ENCODE assay signal across 8 mouse cellular contexts in the genomic region with DNA sequence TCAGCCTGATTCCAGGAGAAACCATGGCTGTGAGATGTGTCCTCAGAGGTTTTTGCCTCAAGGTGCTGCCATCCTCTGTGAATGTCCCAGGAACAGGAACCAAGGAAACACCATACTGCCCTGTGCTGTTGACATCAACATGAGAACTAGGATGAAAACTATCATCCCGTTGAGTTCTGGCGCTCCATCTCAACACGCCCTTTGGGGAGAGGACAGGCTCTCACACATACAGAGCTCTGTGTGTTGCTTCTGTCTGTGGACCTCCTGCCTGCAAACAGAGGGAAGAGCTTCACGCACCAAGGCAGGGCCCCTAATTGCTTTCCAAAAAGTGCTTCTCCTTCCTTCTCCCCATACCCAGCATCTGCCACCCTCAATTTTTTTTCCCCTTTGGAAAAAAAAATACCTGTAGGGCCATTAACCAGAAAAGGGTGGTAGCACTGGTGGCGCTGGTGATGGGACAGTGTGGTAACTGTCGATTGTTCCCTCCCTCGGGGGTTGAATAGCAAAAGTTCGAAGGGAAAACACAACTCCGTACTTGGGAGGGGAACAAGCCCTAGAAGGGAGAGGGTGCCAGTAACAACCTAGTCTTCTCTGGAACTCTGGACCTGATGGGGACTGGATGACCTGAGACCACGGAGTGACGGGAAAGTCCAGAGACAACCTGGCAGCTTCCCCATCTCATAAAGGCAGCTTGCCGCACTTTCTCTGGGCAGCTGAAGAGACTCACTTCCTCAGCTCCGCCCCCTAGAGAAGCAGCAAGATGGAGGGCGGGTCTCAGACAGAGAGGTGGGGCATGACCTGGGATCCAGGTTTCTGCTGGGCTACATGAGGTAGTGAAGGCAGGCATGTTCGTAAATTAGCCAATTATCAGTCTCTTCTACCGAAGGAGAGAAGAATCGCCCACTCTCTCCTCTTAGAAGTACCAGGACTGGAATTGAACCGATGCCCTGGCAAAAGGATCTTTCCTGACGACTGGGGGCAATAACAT. TPM values are rescaled to one million over a fixed set of nuclear protein-coding genes. Genes with fewer than 3 reads are reported as not detected.
A peak's percentile ranks its signal among the peaks of the same experiment; 100 is the strongest.
DNase-seq lines count a peak whose midpoint lies in the region; ATAC-seq lines count a peak whose summit lies in the region.

No protein-coding gene starts in this region.

- H3K4me1 ChIP-seq in liver, embryonic 16.5 days (ENCODE audit: control insufficient read depth, low read depth, low read length), result peaks cover 55% of the 10 kb centered on the region

- intact Hi-C loops in heart, postnatal 10 days (cut with DNase I), result no loop called here

- DNase-seq in CD4-positive helper T cell, adult 2 months (ENCODE audit: low read depth, low spot score), result peak; percentile 94
- peak; percentile 27 for DNase-seq in NIH3T3 (ENCODE audit: low read depth)
- peak; percentile 34 to 43 for DNase-seq in heart, postnatal 10 days
- peak; percentile 72 to 78 for DNase-seq in spleen, postnatal 14 days (ENCODE audit: low spot score in 2 of 2)
- no peak for DNase-seq in frontal cortex, postnatal 36 days (ENCODE audit: low spot score in 2 of 2)
- no peak for DNase-seq in left cerebral cortex, adult 11 months (ENCODE audit: low spot score)
- no peak for DNase-seq in cerebellum, postnatal 14 days

- 13% methylated on average over 19 of the region's 19 CpGs for WGBS in liver, embryonic 16.5 days (ENCODE audit: insufficient replicate concordance)

- peak overlapping the region; percentile 99 for H3K27ac ChIP-seq in liver, embryonic 16.5 days (ENCODE audit: low read length)

- peak overlapping the region; percentile 85 for H3K4me2 ChIP-seq in liver, embryonic 16.5 days (ENCODE audit: low read depth, low read length)

- H3K27me3 ChIP-seq in liver, embryonic 16.5 days (ENCODE audit: control insufficient read depth, insufficient read depth, low read depth, low read length), result no peaks in the 10 kb centered on the region

- H3K4me3 ChIP-seq in liver, embryonic 16.5 days (ENCODE audit: low read depth, low read length), result peak overlapping the region; percentile 59

- no peaks in the 10 kb centered on the region for H3K9me3 ChIP-seq in liver, embryonic 16.5 days (replicated peaks; ENCODE audit: control insufficient read depth, low read length)

- peak overlapping the region; percentile 77 for H3K9ac ChIP-seq in liver, embryonic 16.5 days (ENCODE audit: low read depth, low read length)

- H3K36me3 ChIP-seq in liver, embryonic 16.5 days (ENCODE audit: control insufficient read depth, insufficient read depth), result peaks cover 13% of the 10 kb centered on the region

- peak; percentile 65 for ATAC-seq in liver, embryonic 16.5 days (ENCODE audit: low read depth)

RNA-seq across cellular contexts. Expression of a gene that starts 11.1 kb away (rescaled TPM):
- 10 to 100 TPM; 50.5 to 56.9 TPM for total RNA-seq in heart, postnatal 10 days (2021)
- 180 and 196 TPM in 2 replicates for polyA plus RNA-seq in liver, embryonic 16.5 days (2015; fragmentation: Nextera tagmentation; extraction: Ambion mirVana)

RNA-seq across cellular contexts. Expression of a gene that starts 11.9 kb away (rescaled TPM):
- total RNA-seq in heart, postnatal 10 days (2021), result under 1 TPM; 0.15 to 0.31 TPM
- polyA plus RNA-seq in liver, embryonic 16.5 days (2015; fragmentation: Nextera tagmentation; extraction: Ambion mirVana), result 1.7 and 2.7 TPM in 2 replicates

RNA-seq across cellular contexts. Expression of a gene that starts 45.0 kb away (rescaled TPM):
- not detected for total RNA-seq in heart, postnatal 10 days (2021)
- 420 and 425 TPM in 2 replicates for polyA plus RNA-seq in liver, embryonic 16.5 days (2015; fragmentation: Nextera tagmentation; extraction: Ambion mirVana)

Comparison
In these comparisons a context has a peak if more than half of its experiments do, and no peak if none do; other contexts are left out.
1. DNase-seq: peak in CD4-positive helper T cell, adult 2 months (single experiment), NIH3T3 (single experiment), heart, postnatal 10 days (2 of 2) and spleen, postnatal 14 days (2 of 2); none in frontal cortex, postnatal 36 days (0 of 2), left cerebral cortex, adult 11 months (single experiment) and cerebellum, postnatal 14 days (0 of 2).